Mouse (Mus musculus): ENCODE measurements around the gene Erf. TPM values are rescaled to one million over a fixed set of nuclear protein-coding genes. Genes with fewer than 3 reads are reported as not detected.

Erf gene
- polyA plus RNA-seq, 1 experiment from 2014 or later, result 22.6 TPM

- Histone ChIP-seq H3K36me3 (replicated peaks; ENCODE audit: control insufficient read depth, insufficient read depth, low read depth, low read length) (peaks cover 37% of the 10 kb centered on the region), H3K27ac (replicated peaks; ENCODE audit: low read depth, low read length) (no peak overlapping the region), H3K9me3 (replicated peaks; ENCODE audit: control insufficient read depth, low read length) (no peaks in the 10 kb centered on the region), H3K9ac (replicated peaks; ENCODE audit: low read length) (no peak overlapping the region), H3K4me2 (ENCODE audit: low read depth, low read length) (no peak overlapping the region), H3K4me1 (ENCODE audit: control insufficient read depth, insufficient read depth, low read length) (no peaks in the 10 kb centered on the region), H3K4me3 (ENCODE audit: low read depth, low read length) (no peak overlapping the region), H3K27me3 (ENCODE audit: control insufficient read depth, insufficient read depth, low read length) (no peaks in the 10 kb centered on the region)
- ATAC-seq (replicated peaks; ENCODE audit: insufficient number of reproducible peaks, low FRiP score, low TSS enrichment, low read depth) (no peak), DNase-seq (ENCODE audit: low spot score) (no peak)
- WGBS, result 89% methylated on average over 2 of the region's 2 CpGs
Observed at GRCm38 (mm10) chr7:25290911-25291310, 40.4 kb upstream of the Erf start.

GRCm38 (mm10) chr7:25290463-25290862 lies 39.9 kb upstream of the Erf start:
- 95% methylated on average over 1 of the region's 1 CpGs for WGBS
- no peak for DNase-seq (ENCODE audit: low spot score)
- Histone ChIP-seq H3K9ac (replicated peaks; ENCODE audit: low read length) (no peak overlapping the region), H3K27ac (replicated peaks; ENCODE audit: low read depth, low read length) (no peak overlapping the region), H3K4me2 (ENCODE audit: low read depth, low read length) (no peak overlapping the region), H3K4me1 (ENCODE audit: control insufficient read depth, insufficient read depth, low read length) (no peaks in the 10 kb centered on the region), H3K36me3 (replicated peaks; ENCODE audit: control insufficient read depth, insufficient read depth, low read depth, low read length) (peaks cover 37% of the 10 kb centered on the region), H3K9me3 (replicated peaks; ENCODE audit: control insufficient read depth, low read length) (no peaks in the 10 kb centered on the region), H3K4me3 (ENCODE audit: low read depth, low read length) (no peak overlapping the region), H3K27me3 (ENCODE audit: control insufficient read depth, insufficient read depth, low read length) (no peaks in the 10 kb centered on the region)
- no peak for ATAC-seq (replicated peaks; ENCODE audit: insufficient number of reproducible peaks, low FRiP score, low TSS enrichment, low read depth)

DNA sequence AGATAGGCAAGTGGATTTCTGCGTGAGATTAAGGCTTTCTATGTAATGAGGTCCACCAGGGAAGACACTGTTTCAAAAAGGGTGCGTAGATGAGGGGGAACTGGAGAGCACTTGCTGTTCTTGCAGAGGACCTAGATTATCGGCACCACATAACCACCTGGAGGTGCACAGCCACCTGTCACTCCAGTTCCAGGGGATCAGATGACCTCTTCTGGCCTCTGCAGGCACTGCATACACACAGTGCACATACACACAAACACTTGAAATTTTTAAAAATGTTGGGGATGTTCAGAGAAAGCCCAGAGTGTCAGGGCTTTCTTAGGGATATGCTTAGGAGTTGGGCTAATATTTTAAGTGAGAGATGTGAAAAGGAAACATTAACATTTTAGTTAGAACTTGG lies 39.4 kb upstream of the Erf start:
- H3K27ac ChIP-seq (replicated peaks; ENCODE audit: low read depth, low read length), result no peak overlapping the region
- 96% methylated on average over 3 of the region's 3 CpGs for WGBS
- no peaks in the 10 kb centered on the region for H3K9me3 ChIP-seq (replicated peaks; ENCODE audit: control insufficient read depth, low read length)
- no peak for ATAC-seq (replicated peaks; ENCODE audit: insufficient number of reproducible peaks, low FRiP score, low TSS enrichment, low read depth)
- H3K9ac ChIP-seq (replicated peaks; ENCODE audit: low read length), result no peak overlapping the region
- no peak overlapping the region for H3K4me2 ChIP-seq (ENCODE audit: low read depth, low read length)
- H3K36me3 ChIP-seq (replicated peaks; ENCODE audit: control insufficient read depth, insufficient read depth, low read depth, low read length), result peaks cover 37% of the 10 kb centered on the region
- no peak for DNase-seq (ENCODE audit: low spot score)
- no peaks in the 10 kb centered on the region for H3K27me3 ChIP-seq (ENCODE audit: control insufficient read depth, insufficient read depth, low read length)
- no peaks in the 10 kb centered on the region for H3K4me1 ChIP-seq (ENCODE audit: control insufficient read depth, insufficient read depth, low read length)
- no peak overlapping the region for H3K4me3 ChIP-seq (ENCODE audit: low read depth, low read length)

- WGBS, result 83% methylated on average over 3 of the region's 3 CpGs
- H3K27ac ChIP-seq (replicated peaks; ENCODE audit: low read depth, low read length), result no peak overlapping the region
- peaks cover 6% of the 10 kb centered on the region for H3K4me1 ChIP-seq (ENCODE audit: control insufficient read depth, insufficient read depth, low read length)
- no peak overlapping the region for H3K9ac ChIP-seq (replicated peaks; ENCODE audit: low read length)
- no peak for DNase-seq (ENCODE audit: low spot score)
- no peak overlapping the region for H3K4me3 ChIP-seq (ENCODE audit: low read depth, low read length)
- no peak for ATAC-seq (replicated peaks; ENCODE audit: insufficient number of reproducible peaks, low FRiP score, low TSS enrichment, low read depth)
- H3K9me3 ChIP-seq (replicated peaks; ENCODE audit: control insufficient read depth, low read length), result no peaks in the 10 kb centered on the region
- H3K36me3 ChIP-seq (replicated peaks; ENCODE audit: control insufficient read depth, insufficient read depth, low read depth, low read length), result peaks cover 37% of the 10 kb centered on the region
- H3K27me3 ChIP-seq (ENCODE audit: control insufficient read depth, insufficient read depth, low read length), result no peaks in the 10 kb centered on the region
- no peak overlapping the region for H3K4me2 ChIP-seq (ENCODE audit: low read depth, low read length)
Observed at GRCm38 (mm10) chr7:25288721-25289120, 38.2 kb upstream of the Erf start.

GRCm38 (mm10) chr7:25288011-25288410 lies 37.5 kb upstream of the Erf start:
- no peak overlapping the region for H3K4me3 ChIP-seq (ENCODE audit: low read depth, low read length)
- no peaks in the 10 kb centered on the region for H3K9me3 ChIP-seq (replicated peaks; ENCODE audit: control insufficient read depth, low read length)
- H3K27ac ChIP-seq (replicated peaks; ENCODE audit: low read depth, low read length), result no peak overlapping the region
- H3K4me2 ChIP-seq (ENCODE audit: low read depth, low read length), result no peak overlapping the region
- peaks cover 37% of the 10 kb centered on the region for H3K36me3 ChIP-seq (replicated peaks; ENCODE audit: control insufficient read depth, insufficient read depth, low read depth, low read length)
- no peaks in the 10 kb centered on the region for H3K27me3 ChIP-seq (ENCODE audit: control insufficient read depth, insufficient read depth, low read length)
- WGBS, result 93% methylated on average over 12 of the region's 12 CpGs
- DNase-seq (ENCODE audit: low spot score) (no peak), ATAC-seq (replicated peaks; ENCODE audit: insufficient number of reproducible peaks, low FRiP score, low TSS enrichment, low read depth) (no peak)
- H3K9ac ChIP-seq (replicated peaks; ENCODE audit: low read length), result no peak overlapping the region
- H3K4me1 ChIP-seq (ENCODE audit: control insufficient read depth, insufficient read depth, low read length), result peaks cover 6% of the 10 kb centered on the region

DNA sequence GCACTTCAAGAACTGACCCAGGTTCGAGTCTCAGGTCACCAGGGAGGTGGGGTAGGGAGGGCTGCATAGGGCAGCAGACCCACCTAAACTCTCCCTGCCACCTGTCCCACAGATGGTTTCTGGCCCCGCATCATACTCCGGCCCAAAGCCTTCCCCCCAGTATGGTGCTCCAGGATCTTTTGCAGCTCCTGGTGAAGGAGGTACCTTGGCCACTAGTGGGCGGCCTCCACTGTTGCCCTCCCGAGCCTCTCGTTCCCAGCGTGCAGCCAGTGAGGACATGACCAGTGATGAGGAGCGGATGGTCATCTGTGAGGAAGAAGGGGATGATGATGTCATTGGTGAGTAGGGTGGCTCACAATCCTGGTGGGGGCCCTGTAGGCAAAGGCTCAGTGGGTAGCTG lies 36.4 kb upstream of the Erf start:
- no peak overlapping the region for H3K4me3 ChIP-seq (ENCODE audit: low read depth, low read length)
- H3K27ac ChIP-seq (replicated peaks; ENCODE audit: low read depth, low read length), result no peak overlapping the region
- 73% methylated on average over 8 of the region's 8 CpGs for WGBS
- H3K9me3 ChIP-seq (replicated peaks; ENCODE audit: control insufficient read depth, low read length), result no peaks in the 10 kb centered on the region
- no peak for ATAC-seq (replicated peaks; ENCODE audit: insufficient number of reproducible peaks, low FRiP score, low TSS enrichment, low read depth)
- no peaks in the 10 kb centered on the region for H3K27me3 ChIP-seq (ENCODE audit: control insufficient read depth, insufficient read depth, low read length)
- DNase-seq (ENCODE audit: low spot score), result no peak
- H3K9ac ChIP-seq (replicated peaks; ENCODE audit: low read length), result no peak overlapping the region
- peaks cover 29% of the 10 kb centered on the region for H3K36me3 ChIP-seq (replicated peaks; ENCODE audit: control insufficient read depth, insufficient read depth, low read depth, low read length)
- H3K4me1 ChIP-seq (ENCODE audit: control insufficient read depth, insufficient read depth, low read length), result peaks cover 6% of the 10 kb centered on the region
- H3K4me2 ChIP-seq (ENCODE audit: low read depth, low read length), result no peak overlapping the region

DNA sequence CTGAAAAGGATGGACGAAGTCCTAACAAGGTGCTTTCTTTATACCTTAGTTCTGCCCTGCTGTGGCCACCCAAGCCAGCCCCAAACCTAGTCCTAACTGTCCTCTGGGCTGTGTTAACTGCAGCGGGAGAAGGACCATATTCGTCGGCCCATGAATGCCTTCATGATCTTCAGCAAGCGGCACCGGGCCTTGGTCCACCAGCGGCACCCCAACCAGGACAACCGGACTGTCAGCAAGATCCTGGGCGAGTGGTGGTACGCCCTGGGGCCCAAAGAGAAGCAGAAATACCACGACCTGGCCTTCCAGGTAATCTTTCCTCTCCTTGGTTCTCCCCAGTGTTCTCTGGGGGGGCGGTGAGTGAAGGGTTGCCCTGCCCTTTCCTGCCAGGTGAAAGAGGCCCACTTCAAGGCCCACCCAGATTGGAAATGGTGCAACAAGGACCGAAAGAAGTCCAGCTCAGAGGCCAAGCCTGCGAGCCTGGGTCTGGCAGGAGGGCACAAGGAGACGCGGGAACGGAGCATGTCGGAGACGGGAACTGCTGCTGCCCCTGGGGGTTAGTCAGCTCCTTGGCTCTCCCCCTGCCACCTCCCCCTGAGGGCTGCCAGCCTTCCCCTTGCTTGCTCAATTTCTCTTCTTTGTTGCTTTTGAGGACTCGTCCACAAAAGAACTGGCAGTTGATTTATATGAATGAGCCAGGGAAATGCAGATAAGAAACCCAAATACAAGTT lies 35.1 kb upstream of the Erf start:
- DNase-seq (ENCODE audit: low spot score), result no peak
- Histone ChIP-seq H3K4me2 (ENCODE audit: low read depth, low read length) (no peak overlapping the region), H3K27ac (replicated peaks; ENCODE audit: low read depth, low read length) (no peak overlapping the region), H3K4me1 (ENCODE audit: control insufficient read depth, insufficient read depth, low read length) (peaks cover 14% of the 10 kb centered on the region), H3K9ac (replicated peaks; ENCODE audit: low read length) (no peak overlapping the region), H3K27me3 (ENCODE audit: control insufficient read depth, insufficient read depth, low read length) (no peaks in the 10 kb centered on the region), H3K36me3 (replicated peaks; ENCODE audit: control insufficient read depth, insufficient read depth, low read depth, low read length) (peaks cover 27% of the 10 kb centered on the region), H3K4me3 (ENCODE audit: low read depth, low read length) (no peak overlapping the region), H3K9me3 (replicated peaks; ENCODE audit: control insufficient read depth, low read length) (no peaks in the 10 kb centered on the region)
- ATAC-seq (replicated peaks; ENCODE audit: insufficient number of reproducible peaks, low FRiP score, low TSS enrichment, low read depth), result no peak
- 93% methylated on average over 20 of the region's 20 CpGs for WGBS

GRCm38 (mm10) chr7:25284766-25285165 lies 34.2 kb upstream of the Erf start:
- H3K36me3 ChIP-seq (replicated peaks; ENCODE audit: control insufficient read depth, insufficient read depth, low read depth, low read length), result peaks cover 20% of the 10 kb centered on the region
- H3K27me3 ChIP-seq (ENCODE audit: control insufficient read depth, insufficient read depth, low read length), result no peaks in the 10 kb centered on the region
- no peak overlapping the region for H3K27ac ChIP-seq (replicated peaks; ENCODE audit: low read depth, low read length)
- no peak overlapping the region for H3K9ac ChIP-seq (replicated peaks; ENCODE audit: low read length)
- no peaks in the 10 kb centered on the region for H3K9me3 ChIP-seq (replicated peaks; ENCODE audit: control insufficient read depth, low read length)
- H3K4me1 ChIP-seq (ENCODE audit: control insufficient read depth, insufficient read depth, low read length), result peaks cover 17% of the 10 kb centered on the region
- H3K4me2 ChIP-seq (ENCODE audit: low read depth, low read length), result no peak overlapping the region
- ATAC-seq (replicated peaks; ENCODE audit: insufficient number of reproducible peaks, low FRiP score, low TSS enrichment, low read depth) (no peak), DNase-seq (ENCODE audit: low spot score) (no peak)
- 83% methylated on average over 5 of the region's 5 CpGs for WGBS
- H3K4me3 ChIP-seq (ENCODE audit: low read depth, low read length), result no peak overlapping the region

Data from embryonic facial prominence, embryonic 11.5 days (tissue).